10 mouse cellular contexts compared by ENCODE assay signal in the genomic region with DNA sequence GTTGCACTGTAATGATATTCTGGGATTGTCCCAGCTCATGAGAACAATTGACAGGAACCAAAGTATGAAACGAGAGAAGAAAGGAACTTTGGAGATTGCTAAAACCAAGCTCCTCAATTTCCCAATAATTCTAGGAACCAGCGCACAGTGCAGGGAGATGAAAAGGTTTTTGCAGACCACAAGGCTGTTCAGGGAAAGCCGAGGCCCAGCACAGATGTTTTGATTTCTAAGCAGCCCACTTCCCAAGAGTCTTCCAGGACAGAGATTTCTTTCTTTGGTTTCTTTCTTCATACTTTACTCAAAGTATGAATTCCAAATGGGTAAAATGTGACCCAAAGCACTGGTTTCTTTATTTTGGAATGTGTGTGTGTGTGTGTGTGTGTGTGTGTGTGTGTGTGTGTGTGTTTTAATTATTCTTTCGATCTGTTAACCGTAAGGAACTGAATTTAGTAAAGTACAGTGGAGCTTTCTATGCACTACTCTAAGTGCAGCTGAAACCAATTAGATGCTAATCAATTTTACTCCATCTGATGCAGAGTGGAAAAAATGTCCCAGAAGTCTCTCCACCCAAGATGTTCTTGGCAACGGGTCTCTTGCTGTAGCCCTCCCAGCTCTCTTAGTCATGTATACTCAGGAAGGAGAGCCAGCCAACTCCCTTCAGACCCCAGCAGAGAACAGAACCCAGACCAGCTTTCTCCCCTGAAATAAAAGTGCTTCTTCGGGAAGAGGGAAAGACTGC. TPM values are rescaled to one million over a fixed set of nuclear protein-coding genes. Genes with fewer than 3 reads are reported as not detected.
DNase-seq lines count a peak whose midpoint lies in the region; ATAC-seq and TF ChIP-seq lines count a peak whose summit lies in the region.
"Had no signal": no experiment of that assay in that cellular context is flagged by ENCODE, and none has a peak within 500 bp of the region (broad histone marks: within the 10 kb centered on the region; RNA-seq: fewer than 3 reads in every experiment).

No protein-coding gene starts in this region.

- H3K27me3 ChIP-seq in intestine, embryonic 15.5 days (replicated peaks): no peaks in the 10 kb centered on the region
- no peaks in the 10 kb centered on the region for H3K27me3 ChIP-seq in intestine, postnatal 0 days (replicated peaks; ENCODE audit: control insufficient read depth, insufficient read depth, low read length)
- H3K27me3 ChIP-seq in heart, adult 2 months (ENCODE audit: control insufficient read depth, insufficient read depth, low read length): no peaks in the 10 kb centered on the region
- H3K27me3 ChIP-seq in limb, embryonic 12.5 days: no peaks in the 10 kb centered on the region
- H3K27me3 ChIP-seq in liver, embryonic 12.5 days (replicated peaks): no peaks in the 10 kb centered on the region; the same call in 1 of the 2 replicates
- H3K27me3 ChIP-seq: neural tube, embryonic 12.5 days had no signal

- intact Hi-C loops in heart, adult 2 months (cut with DNase I): no loop called here

- no peaks in the 10 kb centered on the region for H3K9me3 ChIP-seq in intestine, embryonic 15.5 days
- H3K9me3 ChIP-seq in intestine, postnatal 0 days (ENCODE audit: control insufficient read depth): no peaks in the 10 kb centered on the region
- no peaks in the 10 kb centered on the region for H3K9me3 ChIP-seq in limb, embryonic 12.5 days
- H3K9me3 ChIP-seq in liver, embryonic 12.5 days (replicated peaks): no peaks in the 10 kb centered on the region
- H3K9me3 ChIP-seq: neural tube, embryonic 12.5 days had no signal

- H3K4me3 ChIP-seq in intestine, embryonic 15.5 days (replicated peaks): no peak overlapping the region
- no peak overlapping the region for H3K4me3 ChIP-seq in intestine, postnatal 0 days (ENCODE audit: low read depth, low read length)
- no peak overlapping the region for H3K4me3 ChIP-seq in brown adipose tissue, adult 24 weeks (ENCODE audit: insufficient read depth, low read depth, low read length)
- H3K4me3 ChIP-seq in heart, adult 2 months: no peak overlapping the region
- no peak overlapping the region for H3K4me3 ChIP-seq in limb, embryonic 12.5 days (replicated peaks)
- H3K4me3 ChIP-seq in liver, embryonic 12.5 days: no peak overlapping the region
- H3K4me3 ChIP-seq: neural tube, embryonic 12.5 days had no signal

- TF ChIP-seq EP300 in heart, adult 2 months (IDR thresholded peaks at IDR 0.05; ENCODE audit: insufficient read depth, low read depth, low read length): no peak

- WGBS in intestine, embryonic 15.5 days: 57% methylated on average over 7 of the region's 7 CpGs
- WGBS in intestine, postnatal 0 days: 66% methylated on average over 7 of the region's 7 CpGs
- WGBS in heart, adult 2 months: 48% methylated on average over 7 of the region's 7 CpGs
- WGBS in limb, embryonic 12.5 days: 29% methylated on average over 7 of the region's 7 CpGs
- WGBS in liver, embryonic 12.5 days (ENCODE audit: insufficient replicate concordance): 53% methylated on average over 7 of the region's 7 CpGs

- no peak for TF ChIP-seq POLR2A in heart, adult 2 months (IDR thresholded peaks at IDR 0.05; ENCODE audit: insufficient read depth, low read depth, low read length)

- H3K79me2 ChIP-seq in heart, adult 2 months (replicated peaks; ENCODE audit: control insufficient read depth, insufficient read depth, low read length): no peaks in the 10 kb centered on the region

- no peak overlapping the region for H3K4me2 ChIP-seq in intestine, embryonic 15.5 days (replicated peaks)
- H3K4me2 ChIP-seq in intestine, postnatal 0 days (replicated peaks; ENCODE audit: low read depth): no peak overlapping the region
- H3K4me2 ChIP-seq in limb, embryonic 12.5 days: peak overlapping the region; percentile 2; the same call in 1 of the 2 replicates
- no peak overlapping the region for H3K4me2 ChIP-seq in liver, embryonic 12.5 days
- H3K4me2 ChIP-seq: neural tube, embryonic 12.5 days had no signal

- H3K36me3 ChIP-seq in intestine, embryonic 15.5 days: no peaks in the 10 kb centered on the region
- H3K36me3 ChIP-seq in intestine, postnatal 0 days (ENCODE audit: control insufficient read depth, insufficient read depth): no peaks in the 10 kb centered on the region
- H3K36me3 ChIP-seq in heart, adult 2 months (ENCODE audit: control insufficient read depth, insufficient read depth, low read length): no peaks in the 10 kb centered on the region; the same call in 1 of the 2 replicates
- H3K36me3 ChIP-seq in limb, embryonic 12.5 days: no peaks in the 10 kb centered on the region
- no peaks in the 10 kb centered on the region for H3K36me3 ChIP-seq in liver, embryonic 12.5 days
- H3K36me3 ChIP-seq: neural tube, embryonic 12.5 days had no signal

- no peaks in the 10 kb centered on the region for H3K4me1 ChIP-seq in intestine, embryonic 15.5 days (replicated peaks)
- no peaks in the 10 kb centered on the region for H3K4me1 ChIP-seq in intestine, postnatal 0 days (replicated peaks; ENCODE audit: control insufficient read depth, insufficient read depth, low read length)
- H3K4me1 ChIP-seq in brown adipose tissue, adult 24 weeks (ENCODE audit: control insufficient read depth, insufficient read depth, insufficient read length, low read length): peaks cover 17% of the 10 kb centered on the region; the same call in 1 of the 2 replicates
- H3K4me1 ChIP-seq in heart, adult 2 months (ENCODE audit: control insufficient read depth, insufficient read depth, low read length): peaks cover 5% of the 10 kb centered on the region
- peaks cover 41% of the 10 kb centered on the region for H3K4me1 ChIP-seq in limb, embryonic 12.5 days (replicated peaks)
- no peaks in the 10 kb centered on the region for H3K4me1 ChIP-seq in liver, embryonic 12.5 days
- H3K4me1 ChIP-seq: neural tube, embryonic 12.5 days had no signal

- no peak for TF ChIP-seq CTCF in intestine, postnatal 0 days (IDR thresholded peaks at IDR 0.05; ENCODE audit: low read depth)
- no peak for TF ChIP-seq CTCF in heart, adult 2 months (IDR thresholded peaks at IDR 0.05)

- peak in 1 of 2 experiments; percentile 32 for DNase-seq in heart, adult 2 months
- no peak for DNase-seq in spleen, adult 18-20 months
- DNase-seq in left cerebral cortex, adult 8-10 months (ENCODE audit: low spot score in 2 of 2): no peak
- DNase-seq: cerebellum, adult 11-12 months had no signal

- ATAC-seq in intestine, embryonic 15.5 days: peak; percentile 65; the same call in 1 of the 2 replicates
- no peak for ATAC-seq in intestine, postnatal 0 days
- peak; percentile 75 for ATAC-seq in limb, embryonic 12.5 days (ENCODE audit: insufficient number of reproducible peaks, insufficient read depth, low FRiP score, low TSS enrichment, low read depth)
- no peak for ATAC-seq in liver, embryonic 12.5 days

- H3K9ac ChIP-seq in intestine, embryonic 15.5 days: no peak overlapping the region
- no peak overlapping the region for H3K9ac ChIP-seq in intestine, postnatal 0 days (ENCODE audit: low read depth, low read length)
- H3K9ac ChIP-seq in heart, adult 2 months (ENCODE audit: low read depth, low read length): no peak overlapping the region
- no peak overlapping the region for H3K9ac ChIP-seq in limb, embryonic 12.5 days (replicated peaks)
- H3K9ac ChIP-seq in liver, embryonic 12.5 days: no peak overlapping the region
- H3K9ac ChIP-seq: neural tube, embryonic 12.5 days had no signal

- 0 out of 2 replicates have a peak overlapping the region, but pooled peaks have one; percentile 51 for H3K27ac ChIP-seq in intestine, embryonic 15.5 days
- no peak overlapping the region for H3K27ac ChIP-seq in intestine, postnatal 0 days (ENCODE audit: low read depth, low read length)
- peak overlapping the region; percentile 3; the same call in 1 of the 2 replicates for H3K27ac ChIP-seq in brown adipose tissue, adult 24 weeks (replicated peaks; ENCODE audit: low read depth, low read length)
- H3K27ac ChIP-seq in heart, adult 2 months: peak overlapping the region; percentile 15; the same call in 1 of the 2 replicates
- H3K27ac ChIP-seq in limb, embryonic 12.5 days: peak overlapping the region; percentile 88
- H3K27ac ChIP-seq in liver, embryonic 12.5 days: no peak overlapping the region
- H3K27ac ChIP-seq: neural tube, embryonic 12.5 days had no signal

RNA-seq across cellular contexts. Expression of gene Fstl1, which starts 44.5 kb away (rescaled TPM):
- polyA plus RNA-seq in intestine, embryonic 15.5 days (2015; fragmentation: Nextera tagmentation; extraction: Ambion mirVana): 232 and 269 TPM in 2 replicates
- polyA plus RNA-seq in intestine, postnatal 0 days (2015; fragmentation: Nextera tagmentation; extraction: Ambion mirVana): 125 and 139 TPM in 2 replicates
- 26.5 and 46.9 TPM in 2 replicates for polyA plus RNA-seq in brown adipose tissue, adult 24 weeks (2012; ENCODE audit: insufficient read depth, insufficient read length, missing spikeins)
- 10 to 100 TPM; 43.6 to 57.6 TPM for total RNA-seq in heart, adult 2 months (2021)
- 39.7 and 68.4 TPM in 2 replicates for polyA plus RNA-seq in heart, adult 2 months (2012; rRNA removed)
- polyA plus RNA-seq in limb, embryonic 12.5 days (2016; fragmentation: Nextera tagmentation; extraction: Ambion mirVana): 385 and 432 TPM in 2 replicates
- 44.7 and 54.2 TPM in 2 replicates for polyA plus RNA-seq in liver, embryonic 12.5 days (2016; fragmentation: Nextera tagmentation; extraction: Ambion mirVana)
- 10 to 100 TPM; 31.0 to 39.0 (median 36.1) TPM for total RNA-seq in left cerebral cortex, adult 8-10 months (2022)

Comparison
In these comparisons a context has a peak if more than half of its experiments do, and no peak if none do; other contexts are left out.
1. ATAC-seq: peak in intestine, embryonic 15.5 days (single experiment) and limb, embryonic 12.5 days (single experiment); none in intestine, postnatal 0 days (single experiment) and liver, embryonic 12.5 days (single experiment).
2. H3K27ac ChIP-seq: peak in intestine, embryonic 15.5 days (single experiment), brown adipose tissue, adult 24 weeks (single experiment), heart, adult 2 months (single experiment) and limb, embryonic 12.5 days (single experiment); none in intestine, postnatal 0 days (single experiment) and liver, embryonic 12.5 days (single experiment).